Mouse (Mus musculus): ENCODE results near the gene Micall2. TPM values are rescaled to one million over a fixed set of nuclear protein-coding genes. Genes with fewer than 3 reads are reported as not detected.
A peak's percentile ranks its signal among the peaks of the same experiment; 100 is the strongest.

The Micall2 gene
- polyA plus RNA-seq, 1 experiment from 2014 or later: 6.4 TPM

- WGBS: 20% methylated on average over 8 of the region's 8 CpGs
- H3K36me3 ChIP-seq: no peaks in the 10 kb centered on the region
- H3K4me1 ChIP-seq: peaks cover 5% of the 10 kb centered on the region
- no peak overlapping the region for H3K9ac ChIP-seq
- no peak overlapping the region for H3K4me2 ChIP-seq
- ATAC-seq (ENCODE audit: insufficient read depth, low FRiP score, low read depth): no peak
- H3K27ac ChIP-seq: no peak overlapping the region
- H3K9me3 ChIP-seq: no peaks in the 10 kb centered on the region
- no peak overlapping the region for H3K4me3 ChIP-seq (replicated peaks)
- H3K27me3 ChIP-seq (replicated peaks): peaks cover 63% of the 10 kb centered on the region
These were observed 66.8 kb downstream of the Micall2 start for GRCm38 (mm10) chr5:139669380-139669779.

GRCm38 (mm10) chr5:139668494-139668893 lies 67.6 kb downstream of the Micall2 start:
- ATAC-seq (ENCODE audit: insufficient read depth, low FRiP score, low read depth): peak; percentile 44; the same call in 1 of the 2 replicates
- H3K4me3 ChIP-seq (replicated peaks): 0 out of 2 replicates have a peak overlapping the region, but pooled peaks have one; percentile 8
- no peaks in the 10 kb centered on the region for H3K9me3 ChIP-seq
- WGBS: 1% methylated on average over 24 of the region's 24 CpGs
- peak overlapping the region; percentile 36 for H3K4me2 ChIP-seq
- H3K27ac ChIP-seq: no peak overlapping the region
- H3K4me1 ChIP-seq: peaks cover 5% of the 10 kb centered on the region
- no peak overlapping the region for H3K9ac ChIP-seq
- H3K36me3 ChIP-seq: no peaks in the 10 kb centered on the region
- peaks cover 56% of the 10 kb centered on the region for H3K27me3 ChIP-seq (replicated peaks)

GRCm38 (mm10) chr5:139666496-139666895 lies 69.6 kb downstream of the Micall2 start:
- Histone ChIP-seq H3K36me3 (no peaks in the 10 kb centered on the region), H3K4me1 (peaks cover 5% of the 10 kb centered on the region), H3K27ac (no peak overlapping the region), H3K9ac (no peak overlapping the region), H3K9me3 (no peaks in the 10 kb centered on the region), H3K4me3 (replicated peaks) (no peak overlapping the region), H3K4me2 (no peak overlapping the region), H3K27me3 (replicated peaks) (peaks cover 40% of the 10 kb centered on the region)
- 27% methylated on average over 2 of the region's 2 CpGs for WGBS
- ATAC-seq (ENCODE audit: insufficient read depth, low FRiP score, low read depth): no peak

GRCm38 (mm10) chr5:139665375-139665774 lies 70.8 kb downstream of the Micall2 start:
- Histone ChIP-seq H3K4me3 (replicated peaks) (no peak overlapping the region), H3K27ac (no peak overlapping the region), H3K36me3 (no peaks in the 10 kb centered on the region), H3K9me3 (no peaks in the 10 kb centered on the region), H3K27me3 (replicated peaks) (peaks cover 41% of the 10 kb centered on the region), H3K4me2 (no peak overlapping the region), H3K9ac (no peak overlapping the region), H3K4me1 (peaks cover 5% of the 10 kb centered on the region)
- 51% methylated on average over 3 of the region's 3 CpGs for WGBS
- no peak for ATAC-seq (ENCODE audit: insufficient read depth, low FRiP score, low read depth)

- H3K27ac ChIP-seq: no peak overlapping the region
- ATAC-seq (ENCODE audit: insufficient read depth, low FRiP score, low read depth): no peak
- H3K4me1 ChIP-seq: peaks cover 3% of the 10 kb centered on the region; the same call in 1 of the 2 replicates
- H3K27me3 ChIP-seq (replicated peaks): peaks cover 39% of the 10 kb centered on the region
- no peak overlapping the region for H3K4me3 ChIP-seq (replicated peaks)
- H3K9ac ChIP-seq: no peak overlapping the region
- no peaks in the 10 kb centered on the region for H3K36me3 ChIP-seq
- WGBS: 63% methylated on average over 7 of the region's 8 CpGs
- no peaks in the 10 kb centered on the region for H3K9me3 ChIP-seq
- H3K4me2 ChIP-seq: no peak overlapping the region
These were observed 74.4 kb downstream of the Micall2 start for GRCm38 (mm10) chr5:139661713-139662112.

- Histone ChIP-seq H3K4me2 (peak overlapping the region; percentile 41), H3K4me1 (peaks cover 3% of the 10 kb centered on the region; the same call in 1 of the 2 replicates), H3K4me3 (replicated peaks) (peak overlapping the region; percentile 9; the same call in 1 of the 2 replicates), H3K36me3 (no peaks in the 10 kb centered on the region), H3K27ac (no peak overlapping the region), H3K9me3 (no peaks in the 10 kb centered on the region), H3K9ac (no peak overlapping the region), H3K27me3 (replicated peaks) (peaks cover 39% of the 10 kb centered on the region)
- WGBS: 5% methylated on average over 18 of the region's 18 CpGs
- no peak for ATAC-seq (ENCODE audit: insufficient read depth, low FRiP score, low read depth)
These were observed 76.8 kb downstream of the Micall2 start for GRCm38 (mm10) chr5:139659307-139659706.

- no peaks in the 10 kb centered on the region for H3K36me3 ChIP-seq
- no peaks in the 10 kb centered on the region for H3K9me3 ChIP-seq
- no peak for ATAC-seq (ENCODE audit: insufficient read depth, low FRiP score, low read depth)
- peaks cover 3% of the 10 kb centered on the region; the same call in 1 of the 2 replicates for H3K4me1 ChIP-seq
- H3K4me2 ChIP-seq: no peak overlapping the region
- no peak overlapping the region for H3K9ac ChIP-seq
- 36% methylated on average over 7 of the region's 7 CpGs for WGBS
- peaks cover 39% of the 10 kb centered on the region for H3K27me3 ChIP-seq (replicated peaks)
- H3K4me3 ChIP-seq (replicated peaks): no peak overlapping the region
- no peak overlapping the region for H3K27ac ChIP-seq
These were observed 77.3 kb downstream of the Micall2 start for GRCm38 (mm10) chr5:139658865-139659264.

- H3K27me3 ChIP-seq (replicated peaks): peaks cover 39% of the 10 kb centered on the region
- no peaks in the 10 kb centered on the region for H3K9me3 ChIP-seq
- 61% methylated on average over 10 of the region's 10 CpGs for WGBS
- H3K4me1 ChIP-seq: peaks cover 3% of the 10 kb centered on the region; the same call in 1 of the 2 replicates
- no peak overlapping the region for H3K9ac ChIP-seq
- no peak overlapping the region for H3K4me3 ChIP-seq (replicated peaks)
- no peak overlapping the region for H3K27ac ChIP-seq
- no peaks in the 10 kb centered on the region for H3K36me3 ChIP-seq
- no peak overlapping the region for H3K4me2 ChIP-seq
- ATAC-seq (ENCODE audit: insufficient read depth, low FRiP score, low read depth): no peak
These were observed 78.1 kb downstream of the Micall2 start for GRCm38 (mm10) chr5:139657959-139658602.

Small RNA genes lying within 50 kb of the gene (microRNA-seq; reads per million reads assigned to microRNA genes)
- not detected for gene Mir7037

Other genes starting within 250 kb of the Micall2 start
- gene Uncx, start 192.8 kb downstream of the Micall2 start, polyA plus RNA-seq (2015; fragmentation: Nextera tagmentation; extraction: Ambion mirVana): 0.08 TPM in 1 of 2 replicates, not detected in the other
- 19.2 and 21.3 TPM in 2 replicates for gene Ints1, start 39.3 kb upstream of the Micall2 start, polyA plus RNA-seq (2015; fragmentation: Nextera tagmentation; extraction: Ambion mirVana)
- gene Mafk, start 55.2 kb upstream of the Micall2 start, polyA plus RNA-seq (2015; fragmentation: Nextera tagmentation; extraction: Ambion mirVana): 16.1 and 18.3 TPM in 2 replicates
- gene Tmem184a, start 83.6 kb upstream of the Micall2 start, polyA plus RNA-seq (2015; fragmentation: Nextera tagmentation; extraction: Ambion mirVana): 27.8 and 32.3 TPM in 2 replicates
- not detected in 2 replicates for gene Gm26938, start 90.1 kb upstream of the Micall2 start, polyA plus RNA-seq (2015; fragmentation: Nextera tagmentation; extraction: Ambion mirVana)
- gene Psmg3, start 90.5 kb upstream of the Micall2 start, polyA plus RNA-seq (2015; fragmentation: Nextera tagmentation; extraction: Ambion mirVana): 73.5 and 74.9 TPM in 2 replicates
- 0.24 and 0.79 TPM in 2 replicates for gene Elfn1, start 171.6 kb upstream of the Micall2 start, polyA plus RNA-seq (2015; fragmentation: Nextera tagmentation; extraction: Ambion mirVana)

Data from stomach, embryonic 15.5 days (tissue).